Mouse (Mus musculus) bone marrow macrophage, adult 2 months (primary cell): Measurements from ENCODE around the gene Dmbx1.

Source experiments
- CTCF ChIP-seq: IDR thresholded peaks from 2 replicates; pipeline ENCODE4 v1.5.1; 2012; ENCODE audit warnings: low read depth, mild to moderate bottlenecking, low read length, moderate library complexity
- POLR2A ChIP-seq: IDR thresholded peaks from 2 replicates; pipeline ENCODE4 v1.6.1; 2012; ENCODE audit warnings: mild to moderate bottlenecking, low read depth, low read length, borderline replicate concordance

DNA sequence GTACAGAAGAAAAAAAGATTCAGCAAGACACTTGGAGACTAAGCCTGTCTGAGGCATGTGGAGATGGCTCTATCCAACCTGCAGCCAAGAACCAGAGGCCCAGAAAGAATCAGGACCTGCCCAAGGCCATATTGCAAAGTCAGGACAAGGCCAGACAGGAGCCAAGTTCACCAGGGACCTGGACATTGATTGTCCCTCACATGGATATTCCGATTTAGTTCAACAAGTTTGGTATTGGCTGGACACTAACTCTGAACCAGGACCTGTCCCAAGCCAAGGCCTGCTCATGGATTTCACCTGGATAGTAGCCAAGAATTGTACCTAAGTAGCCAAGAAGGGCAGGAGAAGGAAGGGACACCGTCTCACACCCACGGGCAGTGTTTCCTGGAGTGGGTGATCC, 32.9 kb downstream of the Dmbx1 start:
- no peak for TF ChIP-seq CTCF
- no peak for TF ChIP-seq POLR2A
